In genomic region chr15:6709618-6710017, GRCm38 (mm10) we compare ENCODE assay signal across 8 mouse cellular contexts. TPM values are rescaled to one million over a fixed set of nuclear protein-coding genes. Genes with fewer than 3 reads are reported as not detected.
DNase-seq lines count a peak whose midpoint lies in the region; ATAC-seq and TF ChIP-seq lines count a peak whose summit lies in the region.

No protein-coding gene starts in this region.

- WGBS in heart, embryonic 12.5 days = 26% methylated on average over 8 of the region's 8 CpGs
- WGBS in hindbrain, embryonic 12.5 days = 21% methylated on average over 8 of the region's 8 CpGs
- WGBS in midbrain, embryonic 12.5 days = 15% methylated on average over 8 of the region's 8 CpGs

- peak overlapping the region; percentile 99 for H3K4me3 ChIP-seq in heart, embryonic 12.5 days
- H3K4me3 ChIP-seq in ES-E14 (ENCODE audit: insufficient read depth in 1 of 2, low read depth in 1 of 2, low read length in 2 of 2, poor library complexity in 1 of 2, severe bottlenecking in 1 of 2) = peak overlapping the region; percentile 79 to 99
- peak overlapping the region; percentile 91 for H3K4me3 ChIP-seq in hindbrain, embryonic 12.5 days
- peak overlapping the region; percentile 95 for H3K4me3 ChIP-seq in midbrain, embryonic 12.5 days

- ATAC-seq in heart, embryonic 12.5 days (ENCODE audit: insufficient number of reproducible peaks, low FRiP score) = no peak
- no peak for ATAC-seq in hindbrain, embryonic 12.5 days (ENCODE audit: low FRiP score)
- ATAC-seq in midbrain, embryonic 12.5 days (ENCODE audit: low FRiP score, low read depth) = no peak
- no peak for ATAC-seq in megakaryocyte progenitor cell, adult 5-6 weeks (replicated peaks; ENCODE audit: poor library complexity)

- no peaks in the 10 kb centered on the region for H3K36me3 ChIP-seq in heart, embryonic 12.5 days
- no peaks in the 10 kb centered on the region for H3K36me3 ChIP-seq in ES-E14 (ENCODE audit: control insufficient read depth, insufficient read depth, low read length, poor library complexity, severe bottlenecking)
- H3K36me3 ChIP-seq in hindbrain, embryonic 12.5 days = no peaks in the 10 kb centered on the region
- H3K36me3 ChIP-seq in midbrain, embryonic 12.5 days = no peaks in the 10 kb centered on the region

- no peak overlapping the region for H3K27ac ChIP-seq in heart, embryonic 12.5 days (ENCODE audit: poor library complexity, severe bottlenecking)
- H3K27ac ChIP-seq in ES-E14 (ENCODE audit: insufficient read depth, low read depth, low read length, poor library complexity, severe bottlenecking) = no peak overlapping the region
- H3K27ac ChIP-seq in hindbrain, embryonic 12.5 days = no peak overlapping the region
- H3K27ac ChIP-seq in midbrain, embryonic 12.5 days (replicated peaks) = no peak overlapping the region

- no peaks in the 10 kb centered on the region for H3K27me3 ChIP-seq in heart, embryonic 12.5 days (replicated peaks)
- no peaks in the 10 kb centered on the region for H3K27me3 ChIP-seq in hindbrain, embryonic 12.5 days
- H3K27me3 ChIP-seq in midbrain, embryonic 12.5 days = no peaks in the 10 kb centered on the region

- in situ Hi-C loops in ES-E14 (cut with MboI; ENCODE audit: low sequenced_read_pairs in 2 of 2, unreplicated experiment in 2 of 2) = no loop called here

- peaks cover 43% of the 10 kb centered on the region for H3K4me1 ChIP-seq in heart, embryonic 12.5 days (replicated peaks)
- peaks cover 2 to 3% of the 10 kb centered on the region in 2 experiments; a peak in 2 of 4 replicates for H3K4me1 ChIP-seq in ES-E14 (ENCODE audit: control insufficient read depth in 2 of 2, insufficient read depth in 2 of 2, low read length in 2 of 2, poor library complexity in 1 of 2)
- H3K4me1 ChIP-seq in hindbrain, embryonic 12.5 days = peaks cover 26% of the 10 kb centered on the region
- peaks cover 25% of the 10 kb centered on the region for H3K4me1 ChIP-seq in midbrain, embryonic 12.5 days

- H3K9me3 ChIP-seq in heart, embryonic 12.5 days (replicated peaks) = no peaks in the 10 kb centered on the region
- no peaks in the 10 kb centered on the region for H3K9me3 ChIP-seq in ES-E14 (ENCODE audit: control insufficient read depth, insufficient read depth, low read depth, low read length)
- H3K9me3 ChIP-seq in hindbrain, embryonic 12.5 days (replicated peaks) = no peaks in the 10 kb centered on the region
- no peaks in the 10 kb centered on the region for H3K9me3 ChIP-seq in midbrain, embryonic 12.5 days

- DNase-seq in heart, postnatal 4 days = no peak
- DNase-seq in ES-E14 (ENCODE audit: low read depth, low spot score) = no peak
- DNase-seq in spleen, postnatal 10 days (ENCODE audit: low spot score in 2 of 2) = no peak
- no peak for DNase-seq in frontal cortex, postnatal 14 days (ENCODE audit: low spot score in 2 of 2)

- H3K4me2 ChIP-seq in heart, embryonic 12.5 days = peak overlapping the region; percentile 96
- H3K4me2 ChIP-seq in hindbrain, embryonic 12.5 days (replicated peaks) = peak overlapping the region; percentile 85
- H3K4me2 ChIP-seq in midbrain, embryonic 12.5 days (replicated peaks) = peak overlapping the region; percentile 79

- peak overlapping the region; percentile 89 for H3K9ac ChIP-seq in heart, embryonic 12.5 days
- H3K9ac ChIP-seq in ES-E14 (ENCODE audit: insufficient read depth, low read depth, low read length, poor library complexity, severe bottlenecking) = peak overlapping the region; percentile 100; the same call in 1 of the 2 replicates
- H3K9ac ChIP-seq in hindbrain, embryonic 12.5 days = peak overlapping the region; percentile 97
- H3K9ac ChIP-seq in midbrain, embryonic 12.5 days (replicated peaks) = peak overlapping the region; percentile 87

TF ChIP-seq in ES-E14, 5 proteins besides CTCF, POLR2A, EP300 and RAD21:
- TF ChIP-seq MAFK (IDR thresholded peaks at IDR 0.05; ENCODE audit: insufficient read depth, low read depth, low read length) (no peak), HCFC1 (IDR thresholded peaks at IDR 0.05; ENCODE audit: borderline replicate concordance, insufficient read depth, low read length) (no peak), CHD2 (IDR thresholded peaks at IDR 0.05; ENCODE audit: low read depth, low read length) (no peak), ZNF384 (IDR thresholded peaks at IDR 0.05; ENCODE audit: low read depth, low read length) (no peak), ZC3H11A (IDR thresholded peaks at IDR 0.05; ENCODE audit: borderline replicate concordance, low read depth, low read length) (no peak)
TF ChIP-seq in ES-E14: peak in this region for 0.

RNA-seq across cellular contexts. Expression of gene Rictor, which starts 1.4 kb away (rescaled TPM):
- polyA plus RNA-seq in heart, embryonic 12.5 days (2016; fragmentation: Nextera tagmentation; extraction: Ambion mirVana) = 33.5 and 34.4 TPM in 2 replicates
- 10 to 100 TPM; 20.3 to 21.0 TPM for total RNA-seq in heart, postnatal 4 days (2021)
- 29.5 and 32.7 TPM in 2 replicates for total RNA-seq in ES-E14 (2012; rRNA removed)
- 57.3 and 58.0 TPM in 2 replicates for polyA plus RNA-seq in hindbrain, embryonic 12.5 days (2016; fragmentation: Nextera tagmentation; extraction: Ambion mirVana)
- 54.7 and 59.0 TPM in 2 replicates for polyA plus RNA-seq in midbrain, embryonic 12.5 days (2016; fragmentation: Nextera tagmentation; extraction: Ambion mirVana)
- total RNA-seq in megakaryocyte progenitor cell, adult 5-6 weeks (2015) = 26.0 and 29.8 TPM in 2 replicates
- total RNA-seq in megakaryocyte progenitor cell, adult 5-6 weeks (2017) = 19.4 and 29.6 TPM in 2 replicates
